ENCODE assay signal across 26 mouse cellular contexts in genomic region chr3:150435818-150436607, GRCm38 (mm10).
DNase-seq lines count a peak whose midpoint lies in the region; ATAC-seq and TF ChIP-seq lines count a peak whose summit lies in the region.
"Had no signal": no experiment of that assay in that cellular context is flagged by ENCODE, and none has a peak within 500 bp of the region (broad histone marks: within the 10 kb centered on the region; RNA-seq: fewer than 3 reads in every experiment).

No protein-coding gene starts in this region.

- TF ChIP-seq POLR2A in brain, embryonic 14.5 days (IDR thresholded peaks at IDR 0.05; ENCODE audit: borderline replicate concordance, extremely low read depth, insufficient read depth, insufficient read length, poor library complexity, severe bottlenecking): no peak

- no peaks in the 10 kb centered on the region for H3K9me3 ChIP-seq in forebrain, embryonic 12.5 days
- no peaks in the 10 kb centered on the region for H3K9me3 ChIP-seq in forebrain, postnatal 0 days (ENCODE audit: low read length)
- H3K9me3 ChIP-seq in forebrain, embryonic 14.5 days (replicated peaks; ENCODE audit: control insufficient read depth, low read length): no peaks in the 10 kb centered on the region
- H3K9me3 ChIP-seq: embryonic facial prominence, embryonic 10.5 days; embryonic facial prominence, embryonic 13.5 days; hindbrain, embryonic 13.5 days had no signal

- TF ChIP-seq CTCF in forebrain, postnatal 0 days (IDR thresholded peaks at IDR 0.05; ENCODE audit: low read depth): no peak
- no peak for TF ChIP-seq CTCF in brain, embryonic 14.5 days (IDR thresholded peaks at IDR 0.05; ENCODE audit: borderline replicate concordance, extremely low read depth, insufficient read depth, insufficient read length)

- 59% methylated on average over 6 of the region's 6 CpGs for WGBS in forebrain, embryonic 12.5 days
- 40% methylated on average over 6 of the region's 6 CpGs for WGBS in forebrain, postnatal 0 days
- 40% methylated on average over 6 of the region's 6 CpGs for WGBS in forebrain, embryonic 14.5 days

- peak; percentile 69 for ATAC-seq in forebrain, embryonic 12.5 days (ENCODE audit: low FRiP score)
- ATAC-seq in forebrain, postnatal 0 days: no peak
- ATAC-seq in forebrain, embryonic 14.5 days: peak; percentile 91
- ATAC-seq: hindbrain, postnatal 0 days; inflammation-experienced regulatory T-cells, adult 6 months; intestine, embryonic 16.5 days; Patski had no signal

- H3K27ac ChIP-seq in forebrain, embryonic 12.5 days: 0 out of 2 replicates have a peak overlapping the region, but pooled peaks have one; percentile 25
- H3K27ac ChIP-seq in forebrain, postnatal 0 days (ENCODE audit: low read depth, low read length): no peak overlapping the region
- H3K27ac ChIP-seq in forebrain, embryonic 14.5 days (ENCODE audit: low read depth, low read length): no peak overlapping the region
- H3K27ac ChIP-seq: embryonic facial prominence, embryonic 10.5 days; embryonic facial prominence, embryonic 13.5 days; gastrocnemius, adult 2 months; hindbrain, embryonic 13.5 days; hindbrain, postnatal 0 days had no signal

- no peak overlapping the region for H3K4me2 ChIP-seq in forebrain, embryonic 12.5 days
- no peak overlapping the region for H3K4me2 ChIP-seq in forebrain, postnatal 0 days (ENCODE audit: low read depth)
- H3K4me2 ChIP-seq in forebrain, embryonic 14.5 days (ENCODE audit: low read length): no peak overlapping the region
- H3K4me2 ChIP-seq: embryonic facial prominence, embryonic 13.5 days; heart, embryonic 11.5 days; hindbrain, embryonic 13.5 days had no signal

- no peaks in the 10 kb centered on the region for H3K27me3 ChIP-seq in forebrain, embryonic 12.5 days
- H3K27me3 ChIP-seq in forebrain, postnatal 0 days (ENCODE audit: insufficient read depth, low read length): no peaks in the 10 kb centered on the region
- H3K27me3 ChIP-seq in forebrain, embryonic 14.5 days (replicated peaks; ENCODE audit: control insufficient read depth, insufficient read depth, low read length): no peaks in the 10 kb centered on the region
- H3K27me3 ChIP-seq: CH12.LX; embryonic facial prominence, embryonic 13.5 days; hindbrain, embryonic 13.5 days; Patski had no signal

- H3K4me3 ChIP-seq in forebrain, embryonic 12.5 days (replicated peaks): no peak overlapping the region
- no peak overlapping the region for H3K4me3 ChIP-seq in forebrain, postnatal 0 days (ENCODE audit: low read depth, low read length)
- H3K4me3 ChIP-seq in forebrain, embryonic 14.5 days (ENCODE audit: low read depth, low read length): no peak overlapping the region
- H3K4me3 ChIP-seq: embryonic facial prominence, embryonic 10.5 days; embryonic facial prominence, embryonic 13.5 days; erythroblast, embryonic 14.5 days; gastrocnemius, adult 2 months; hindbrain, embryonic 13.5 days had no signal

- no peaks in the 10 kb centered on the region for H3K36me3 ChIP-seq in forebrain, embryonic 12.5 days (replicated peaks)
- no peaks in the 10 kb centered on the region for H3K36me3 ChIP-seq in forebrain, postnatal 0 days (ENCODE audit: insufficient read depth)
- H3K36me3 ChIP-seq in forebrain, embryonic 14.5 days (ENCODE audit: control insufficient read depth, insufficient read depth, low read length): no peaks in the 10 kb centered on the region
- H3K36me3 ChIP-seq: embryonic facial prominence, embryonic 10.5 days; embryonic facial prominence, embryonic 13.5 days; G1E; hindbrain, embryonic 13.5 days had no signal

- no peak for DNase-seq in forebrain, postnatal 0 days
- DNase-seq in brain, embryonic 14.5 days (ENCODE audit: low read depth): peak; percentile 74
- peak; percentile 61 for DNase-seq in forebrain, embryonic 14.5 days (ENCODE audit: low spot score)
- peak; percentile 64 for DNase-seq in retina, embryonic 14.5 days (ENCODE audit: low spot score)
- DNase-seq in right cerebral cortex, adult 18-20 months: no peak
- no peak for DNase-seq in kidney, adult 8-10 months
- DNase-seq: adrenal gland, postnatal 36 days; B cell, adult 2 months; cerebellum, adult 11 months; cerebellum, adult 2 months; cerebellum, adult 9-11 months; gastrocnemius, adult 2 months; gastrocnemius, postnatal 14 days; heart, adult 11 months had no signal

- H3K4me1 ChIP-seq in forebrain, embryonic 12.5 days: no peaks in the 10 kb centered on the region; the same call in 1 of the 2 replicates
- H3K4me1 ChIP-seq in forebrain, postnatal 0 days (ENCODE audit: insufficient read depth): no peaks in the 10 kb centered on the region
- no peaks in the 10 kb centered on the region for H3K4me1 ChIP-seq in forebrain, embryonic 14.5 days (ENCODE audit: control insufficient read depth, insufficient read depth, low read length)
- H3K4me1 ChIP-seq: embryonic facial prominence, embryonic 10.5 days; embryonic facial prominence, embryonic 13.5 days; hindbrain, embryonic 13.5 days had no signal

- no peak overlapping the region for H3K9ac ChIP-seq in forebrain, embryonic 12.5 days
- H3K9ac ChIP-seq in forebrain, postnatal 0 days: no peak overlapping the region
- H3K9ac ChIP-seq in forebrain, embryonic 14.5 days (ENCODE audit: low read length): no peak overlapping the region
- H3K9ac ChIP-seq: embryonic facial prominence, embryonic 13.5 days; hindbrain, embryonic 13.5 days had no signal

Comparison
In these comparisons a context has a peak if more than half of its experiments do, and no peak if none do; other contexts are left out.
1. DNase-seq: peak in brain, embryonic 14.5 days (single experiment), forebrain, embryonic 14.5 days (single experiment) and retina, embryonic 14.5 days (single experiment); none in forebrain, postnatal 0 days (single experiment), right cerebral cortex, adult 18-20 months (single experiment) and kidney, adult 8-10 months (0 of 2).